Mouse (Mus musculus) frontal cortex, adult 2 months (tissue): ENCODE results near the gene Acad10. TPM values are rescaled to one million over a fixed set of nuclear protein-coding genes. Genes with fewer than 3 reads are reported as not detected.
"Not testable (repeated sequence)": the region's sequence is repeated elsewhere in the genome, so short reads cannot be mapped to it uniquely, and the experiment has no call there.

Experiments
- DNase-seq, 2 experiments: peaks; one replicate each; pipeline ENCODE4 v3.0.0; 2022; ENCODE audit warnings: low spot score in 1 of 2; ENCODE audit errors: extremely low spot score in 1 of 2
- polyA plus RNA-seq: library from polyadenylated mRNA; depleted of rRNA; stranded (reverse); fragments of >200 nt; gene quantifications from 2 replicates; pipeline ENCODE4 v1.2.3, GENCODE M21; 2012

Acad10 gene
- polyA plus RNA-seq, 1 experiment = 3.8 TPM

- DNase-seq = peak in 1 of 2 experiments; percentile 52
Measured at GRCm38 (mm10) chr5:121660897-121661254, 562 bp upstream of the Acad10 start.

GRCm38 (mm10) chr5:121657656-121658055 lies 2.7 kb downstream of the Acad10 start:
- not testable (repeated sequence) for DNase-seq

GRCm38 (mm10) chr5:121656866-121657265 lies 3.4 kb downstream of the Acad10 start:
- not testable (repeated sequence) for DNase-seq

GRCm38 (mm10) chr5:121654526-121654925 lies 5.8 kb downstream of the Acad10 start:
- DNase-seq = no peak

- DNase-seq = no peak
Measured at GRCm38 (mm10) chr5:121649134-121649533, 11.2 kb downstream of the Acad10 start.

- no peak for DNase-seq
Measured at GRCm38 (mm10) chr5:121639601-121640000, 20.7 kb downstream of the Acad10 start.

GRCm38 (mm10) chr5:121637296-121637695 lies 23.0 kb downstream of the Acad10 start:
- DNase-seq = no peak

GRCm38 (mm10) chr5:121634668-121635067 lies 25.6 kb downstream of the Acad10 start:
- no peak for DNase-seq

GRCm38 (mm10) chr5:121632804-121633203 lies 27.5 kb downstream of the Acad10 start:
- DNase-seq = no peak

GRCm38 (mm10) chr5:121631106-121631647 lies 29.1 kb downstream of the Acad10 start:
- DNase-seq = not testable (repeated sequence)

- DNase-seq = peak; percentile 43 to 86
Measured at GRCm38 (mm10) chr5:121627871-121628270, 32.4 kb downstream of the Acad10 start.

GRCm38 (mm10) chr5:121623241-121623640 lies 37.1 kb downstream of the Acad10 start:
- DNase-seq = no peak

- no peak for DNase-seq
Measured at GRCm38 (mm10) chr5:121621102-121621501, 39.2 kb downstream of the Acad10 start.

GRCm38 (mm10) chr5:121618592-121619513 lies 41.5 kb downstream of the Acad10 start, which contains the start of gene Acad12:
TSS of gene Acad12 (minus strand) at chr5:121618938.
- peak; percentile 24 to 76 for DNase-seq

- DNase-seq = not testable (repeated sequence)
Measured at GRCm38 (mm10) chr5:121614921-121615320, 45.4 kb downstream of the Acad10 start.

GRCm38 (mm10) chr5:121612036-121612435 lies 48.3 kb downstream of the Acad10 start:
- DNase-seq = no peak

- DNase-seq = not testable (repeated sequence)
Measured at GRCm38 (mm10) chr5:121609556-121610135, 50.7 kb downstream of the Acad10 start.

GRCm38 (mm10) chr5:121606151-121606550 lies 54.2 kb downstream of the Acad10 start:
- DNase-seq = peak in 1 of 2 experiments; percentile 89

- DNase-seq = not testable (repeated sequence)
Measured at GRCm38 (mm10) chr5:121603815-121604214, 56.5 kb downstream of the Acad10 start.

- peak; percentile 58 to 95 for DNase-seq
Measured at GRCm38 (mm10) chr5:121601547-121602299, 58.6 kb downstream of the Acad10 start.
